Mouse (Mus musculus): ENCODE results near the gene Rnf181. TPM values are rescaled to one million over a fixed set of nuclear protein-coding genes. Genes with fewer than 3 reads are reported as not detected.

Rnf181 gene
- polyA plus RNA-seq, 1 experiment from 2014 or later, result 136 TPM

GRCm38 (mm10) chr6:72366304-72366703 is 452 bp downstream of the Rnf181 start:
- ATAC-seq (ENCODE audit: low FRiP score) (no peak), DNase-seq (ENCODE audit: low spot score) (no peak)
- H3K9me3 ChIP-seq (ENCODE audit: control insufficient read depth, low read length), result no peaks in the 10 kb centered on the region
- WGBS, result 66% methylated on average over 3 of the region's 3 CpGs
- H3K4me1 ChIP-seq (replicated peaks; ENCODE audit: control insufficient read depth, insufficient read depth, low read length), result peaks cover 5% of the 10 kb centered on the region
- H3K9ac ChIP-seq, result no peak overlapping the region
- no peaks in the 10 kb centered on the region for H3K36me3 ChIP-seq (replicated peaks; ENCODE audit: control insufficient read depth, insufficient read depth)
- H3K4me3 ChIP-seq (replicated peaks; ENCODE audit: low read length), result no peak overlapping the region
- no peak overlapping the region for H3K4me2 ChIP-seq (replicated peaks)
- H3K27me3 ChIP-seq (ENCODE audit: control insufficient read depth, insufficient read depth, low read length), result no peaks in the 10 kb centered on the region
- no peak overlapping the region for H3K27ac ChIP-seq

- no peaks in the 10 kb centered on the region for H3K27me3 ChIP-seq (ENCODE audit: control insufficient read depth, insufficient read depth, low read length)
- H3K36me3 ChIP-seq (replicated peaks; ENCODE audit: control insufficient read depth, insufficient read depth), result peaks cover 7% of the 10 kb centered on the region
- H3K9ac ChIP-seq, result no peak overlapping the region
- no peak for ATAC-seq (ENCODE audit: low FRiP score)
- no peak overlapping the region for H3K4me2 ChIP-seq (replicated peaks)
- no peak for DNase-seq (ENCODE audit: low spot score)
- H3K4me1 ChIP-seq (replicated peaks; ENCODE audit: control insufficient read depth, insufficient read depth, low read length), result peaks cover 8% of the 10 kb centered on the region
- no peak overlapping the region for H3K27ac ChIP-seq
- no peaks in the 10 kb centered on the region for H3K9me3 ChIP-seq (ENCODE audit: control insufficient read depth, low read length)
- 75% methylated on average over 6 of the region's 6 CpGs for WGBS
- no peak overlapping the region for H3K4me3 ChIP-seq (replicated peaks; ENCODE audit: low read length)
These were observed 1.8 kb downstream of the Rnf181 start for GRCm38 (mm10) chr6:72364985-72365384.

- ATAC-seq (ENCODE audit: low FRiP score), result no peak
- 46% methylated on average over 7 of the region's 7 CpGs for WGBS
- Histone ChIP-seq H3K4me1 (replicated peaks; ENCODE audit: control insufficient read depth, insufficient read depth, low read length) (peaks cover 8% of the 10 kb centered on the region), H3K9me3 (ENCODE audit: control insufficient read depth, low read length) (no peaks in the 10 kb centered on the region), H3K9ac (no peak overlapping the region), H3K4me3 (replicated peaks; ENCODE audit: low read length) (no peak overlapping the region), H3K27ac (no peak overlapping the region), H3K36me3 (replicated peaks; ENCODE audit: control insufficient read depth, insufficient read depth) (peaks cover 17% of the 10 kb centered on the region), H3K4me2 (replicated peaks) (no peak overlapping the region), H3K27me3 (ENCODE audit: control insufficient read depth, insufficient read depth, low read length) (no peaks in the 10 kb centered on the region)
- DNase-seq (ENCODE audit: low spot score), result no peak
These were observed 2.7 kb downstream of the Rnf181 start for GRCm38 (mm10) chr6:72364009-72364408.

GRCm38 (mm10) chr6:72362132-72363028 is 4.4 kb downstream of the Rnf181 start:
- peaks cover 32% of the 10 kb centered on the region for H3K36me3 ChIP-seq (replicated peaks; ENCODE audit: control insufficient read depth, insufficient read depth)

GRCm38 (mm10) chr6:72361121-72361551 is 5.6 kb downstream of the Rnf181 start:
- no peak for DNase-seq (ENCODE audit: low spot score)
- Histone ChIP-seq H3K9ac (peak overlapping the region; percentile 84; the same call in 1 of the 2 replicates), H3K27me3 (ENCODE audit: control insufficient read depth, insufficient read depth, low read length) (no peaks in the 10 kb centered on the region), H3K9me3 (ENCODE audit: control insufficient read depth, low read length) (no peaks in the 10 kb centered on the region), H3K27ac (no peak overlapping the region), H3K4me1 (replicated peaks; ENCODE audit: control insufficient read depth, insufficient read depth, low read length) (peaks cover 8% of the 10 kb centered on the region), H3K36me3 (replicated peaks; ENCODE audit: control insufficient read depth, insufficient read depth) (peaks cover 37% of the 10 kb centered on the region), H3K4me3 (replicated peaks; ENCODE audit: low read length) (peak overlapping the region; percentile 80), H3K4me2 (replicated peaks) (peak overlapping the region; percentile 79)
- 86% methylated on average over 5 of the region's 5 CpGs for WGBS
- no peak for ATAC-seq (ENCODE audit: low FRiP score)

More at GRCm38 (mm10) chr6:72362132-72363028, 4.4 kb downstream of the Rnf181 start:
- Histone ChIP-seq H3K27ac (peak overlapping the region; percentile 80), H3K27me3 (ENCODE audit: control insufficient read depth, insufficient read depth, low read length) (no peaks in the 10 kb centered on the region), H3K9me3 (ENCODE audit: control insufficient read depth, low read length) (no peaks in the 10 kb centered on the region), H3K4me1 (replicated peaks; ENCODE audit: control insufficient read depth, insufficient read depth, low read length) (peaks cover 8% of the 10 kb centered on the region), H3K4me3 (replicated peaks; ENCODE audit: low read length) (peak overlapping the region; percentile 80), H3K9ac (peak overlapping the region; percentile 84), H3K4me2 (replicated peaks) (peak overlapping the region; percentile 80)
- ATAC-seq (ENCODE audit: low FRiP score) (peak; percentile 99), DNase-seq (ENCODE audit: low spot score) (peak; percentile 97)
- WGBS, result under 1% methylated on average over 42 of the region's 42 CpGs

DNA sequence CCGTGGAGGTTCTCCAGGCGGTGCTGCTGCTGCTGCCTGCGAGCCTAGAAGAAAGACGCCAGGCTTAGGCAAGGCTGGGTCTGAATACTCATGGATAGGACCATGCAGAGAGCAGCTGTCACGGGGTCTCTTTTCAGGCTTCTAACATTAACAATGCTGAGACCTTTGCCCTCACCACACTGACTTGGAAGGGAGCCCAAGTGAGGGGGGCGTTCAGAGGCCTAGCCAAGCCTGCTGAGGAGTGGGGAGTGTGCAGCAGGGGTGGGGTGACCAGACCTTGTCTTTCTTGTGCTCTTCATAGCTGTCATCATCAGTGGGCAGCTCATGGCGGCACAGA is 6.2 kb downstream of the Rnf181 start:
- H3K27me3 ChIP-seq (ENCODE audit: control insufficient read depth, insufficient read depth, low read length), result no peaks in the 10 kb centered on the region
- DNase-seq (ENCODE audit: low spot score) (no peak), ATAC-seq (ENCODE audit: low FRiP score) (no peak)
- WGBS, result 58% methylated on average over 7 of the region's 7 CpGs
- no peaks in the 10 kb centered on the region for H3K9me3 ChIP-seq (ENCODE audit: control insufficient read depth, low read length)
- no peak overlapping the region for H3K9ac ChIP-seq
- no peak overlapping the region for H3K27ac ChIP-seq
- H3K4me1 ChIP-seq (replicated peaks; ENCODE audit: control insufficient read depth, insufficient read depth, low read length), result peaks cover 8% of the 10 kb centered on the region
- H3K4me2 ChIP-seq (replicated peaks), result no peak overlapping the region
- H3K4me3 ChIP-seq (replicated peaks; ENCODE audit: low read length), result no peak overlapping the region
- peaks cover 37% of the 10 kb centered on the region for H3K36me3 ChIP-seq (replicated peaks; ENCODE audit: control insufficient read depth, insufficient read depth)

GRCm38 (mm10) chr6:72359891-72360598 is 6.7 kb downstream of the Rnf181 start:
- Histone ChIP-seq H3K4me3 (replicated peaks; ENCODE audit: low read length) (no peak overlapping the region), H3K36me3 (replicated peaks; ENCODE audit: control insufficient read depth, insufficient read depth) (peaks cover 37% of the 10 kb centered on the region), H3K9ac (no peak overlapping the region), H3K27me3 (ENCODE audit: control insufficient read depth, insufficient read depth, low read length) (no peaks in the 10 kb centered on the region), H3K9me3 (ENCODE audit: control insufficient read depth, low read length) (no peaks in the 10 kb centered on the region), H3K4me1 (replicated peaks; ENCODE audit: control insufficient read depth, insufficient read depth, low read length) (peaks cover 9% of the 10 kb centered on the region), H3K4me2 (replicated peaks) (no peak overlapping the region), H3K27ac (no peak overlapping the region)
- DNase-seq (ENCODE audit: low spot score) (no peak), ATAC-seq (ENCODE audit: low FRiP score) (no peak)
- 83% methylated on average over 11 of the region's 11 CpGs for WGBS

GRCm38 (mm10) chr6:72359343-72359742 is 7.4 kb downstream of the Rnf181 start:
- 84% methylated on average over 2 of the region's 2 CpGs for WGBS
- H3K4me1 ChIP-seq (replicated peaks; ENCODE audit: control insufficient read depth, insufficient read depth, low read length), result peaks cover 16% of the 10 kb centered on the region
- H3K4me2 ChIP-seq (replicated peaks), result no peak overlapping the region
- DNase-seq (ENCODE audit: low spot score), result no peak
- no peak overlapping the region for H3K9ac ChIP-seq
- H3K4me3 ChIP-seq (replicated peaks; ENCODE audit: low read length), result no peak overlapping the region
- H3K36me3 ChIP-seq (replicated peaks; ENCODE audit: control insufficient read depth, insufficient read depth), result peaks cover 37% of the 10 kb centered on the region
- no peak overlapping the region for H3K27ac ChIP-seq
- H3K27me3 ChIP-seq (ENCODE audit: control insufficient read depth, insufficient read depth, low read length), result no peaks in the 10 kb centered on the region
- H3K9me3 ChIP-seq (ENCODE audit: control insufficient read depth, low read length), result no peaks in the 10 kb centered on the region
- no peak for ATAC-seq (ENCODE audit: low FRiP score)

DNA sequence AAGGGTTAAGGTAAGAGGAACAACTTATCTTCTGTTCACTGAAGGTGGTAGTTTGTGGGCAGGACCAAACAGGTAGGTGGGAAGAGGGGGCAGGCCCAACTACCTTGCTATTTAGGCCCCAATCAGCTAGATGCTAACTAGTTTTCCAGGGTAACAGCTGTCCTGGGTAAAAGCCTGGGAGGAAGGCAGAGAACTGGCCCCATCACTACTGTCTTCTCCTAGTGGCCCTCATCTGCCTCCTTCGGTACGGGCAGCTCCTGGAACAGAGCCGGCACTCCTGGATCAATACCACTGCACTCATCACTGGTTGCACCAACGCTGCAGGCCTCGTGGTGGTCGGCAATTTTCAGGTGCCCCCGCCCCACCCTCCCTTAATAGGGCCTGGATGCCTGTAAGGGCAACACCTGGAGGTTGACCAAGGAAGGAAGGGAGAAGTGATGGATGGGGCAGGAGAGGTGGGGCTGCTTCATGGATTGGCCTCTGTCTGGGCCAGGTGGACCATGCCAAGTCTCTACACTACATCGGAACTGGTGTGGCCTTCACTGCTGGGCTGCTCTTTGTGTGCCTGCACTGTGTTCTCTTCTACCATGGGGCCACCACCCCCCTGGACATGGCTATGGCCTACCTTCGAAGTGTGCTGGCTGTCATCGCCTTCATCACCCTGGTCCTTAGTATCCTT is 8.5 kb downstream of the Rnf181 start:
- no peak overlapping the region for H3K4me2 ChIP-seq (replicated peaks)

More for the DNA sequence above, 8.5 kb downstream of the Rnf181 start:
- H3K27me3 ChIP-seq (ENCODE audit: control insufficient read depth, insufficient read depth, low read length), result no peaks in the 10 kb centered on the region
- H3K9ac ChIP-seq, result no peak overlapping the region
- DNase-seq (ENCODE audit: low spot score) (no peak), ATAC-seq (ENCODE audit: low FRiP score) (no peak)
- H3K9me3 ChIP-seq (ENCODE audit: control insufficient read depth, low read length), result no peaks in the 10 kb centered on the region
- H3K4me3 ChIP-seq (replicated peaks; ENCODE audit: low read length), result no peak overlapping the region
- H3K27ac ChIP-seq, result no peak overlapping the region
- 93% methylated on average over 10 of the region's 10 CpGs for WGBS
- H3K36me3 ChIP-seq (replicated peaks; ENCODE audit: control insufficient read depth, insufficient read depth), result peaks cover 37% of the 10 kb centered on the region
- peaks cover 16% of the 10 kb centered on the region for H3K4me1 ChIP-seq (replicated peaks; ENCODE audit: control insufficient read depth, insufficient read depth, low read length)
